22 mouse cellular contexts compared by ENCODE assay signal in genomic region chr3:11024422-11024821, GRCm38 (mm10).
DNase-seq lines count a peak whose midpoint lies in the region; ATAC-seq lines count a peak whose summit lies in the region.
"Had no signal": no experiment of that assay in that cellular context is flagged by ENCODE, and none has a peak within 500 bp of the region (broad histone marks: within the 10 kb centered on the region; RNA-seq: fewer than 3 reads in every experiment).

No protein-coding gene starts in this region.

- H3K9ac ChIP-seq in forebrain, embryonic 11.5 days (ENCODE audit: low read length) = no peak overlapping the region
- H3K9ac ChIP-seq: embryonic facial prominence, embryonic 12.5 days; heart, embryonic 13.5 days; hindbrain, embryonic 15.5 days; neural tube, embryonic 12.5 days had no signal

- H3K9me3 ChIP-seq in forebrain, embryonic 11.5 days (ENCODE audit: control insufficient read depth, low read length) = no peaks in the 10 kb centered on the region
- H3K9me3 ChIP-seq in forebrain, embryonic 10.5 days = no peaks in the 10 kb centered on the region
- H3K9me3 ChIP-seq: embryonic facial prominence, embryonic 12.5 days; G1E; heart, embryonic 13.5 days; hindbrain, embryonic 15.5 days; neural tube, embryonic 12.5 days had no signal

- no peak overlapping the region for H3K4me2 ChIP-seq in forebrain, embryonic 11.5 days (ENCODE audit: low read depth, low read length, severe bottlenecking)
- H3K4me2 ChIP-seq: embryonic facial prominence, embryonic 12.5 days; heart, embryonic 13.5 days; hindbrain, embryonic 15.5 days; neural tube, embryonic 12.5 days had no signal

- no peak overlapping the region for H3K27ac ChIP-seq in forebrain, embryonic 11.5 days (ENCODE audit: low read depth, low read length)
- no peak overlapping the region for H3K27ac ChIP-seq in forebrain, embryonic 10.5 days
- H3K27ac ChIP-seq: embryonic facial prominence, embryonic 12.5 days; heart, embryonic 13.5 days; hindbrain, embryonic 15.5 days; neural tube, embryonic 12.5 days; stomach, postnatal 0 days had no signal

- no peak for DNase-seq in forebrain, embryonic 11.5 days (ENCODE audit: low spot score)
- DNase-seq in forebrain, embryonic 10.5 days (ENCODE audit: extremely low spot score, low spot score) = no peak
- peak; percentile 22 to 31 for DNase-seq in left cerebral cortex, postnatal 14 days (ENCODE audit: low spot score in 2 of 2)
- no peak for DNase-seq in left cerebral cortex, adult 8-10 months (ENCODE audit: low spot score in 2 of 2)
- DNase-seq in right cerebral cortex, postnatal 14 days = peak; percentile 15
- DNase-seq in right cerebral cortex, adult 2 months (ENCODE audit: low spot score in 2 of 2) = no peak
- DNase-seq in layer of hippocampus, postnatal 14 days (ENCODE audit: low spot score in 2 of 2) = peak; percentile 8 to 27
- no peak for DNase-seq in T-cell, adult 2 months (ENCODE audit: low spot score)
- DNase-seq: adrenal gland, postnatal 25 days; cerebellum, adult 18-20 months; gastrocnemius, postnatal 14 days; heart, adult 18-20 months; lung, adult 18-20 months; lung, postnatal 14 days had no signal

- H3K4me1 ChIP-seq in forebrain, embryonic 11.5 days (replicated peaks; ENCODE audit: control insufficient read depth, insufficient read depth, low read length) = no peaks in the 10 kb centered on the region
- H3K4me1 ChIP-seq in forebrain, embryonic 10.5 days = no peaks in the 10 kb centered on the region
- H3K4me1 ChIP-seq: embryonic facial prominence, embryonic 12.5 days; heart, embryonic 13.5 days; neural tube, embryonic 12.5 days had no signal

- intact Hi-C loops in left cerebral cortex, postnatal 14 days (cut with DNase I) = no loop called here

- H3K4me3 ChIP-seq in forebrain, embryonic 11.5 days (ENCODE audit: low read depth, low read length) = no peak overlapping the region
- H3K4me3 ChIP-seq in forebrain, embryonic 10.5 days = no peak overlapping the region
- H3K4me3 ChIP-seq: embryonic facial prominence, embryonic 12.5 days; erythroblast, embryonic 14.5 days; heart, embryonic 13.5 days; hindbrain, embryonic 15.5 days; neural tube, embryonic 12.5 days had no signal

- ATAC-seq in forebrain, embryonic 11.5 days (replicated peaks; ENCODE audit: low FRiP score) = 0 out of 2 replicates have a peak, but pooled peaks have one; percentile 30
- ATAC-seq: intestine, postnatal 0 days had no signal

- no peaks in the 10 kb centered on the region for H3K27me3 ChIP-seq in forebrain, embryonic 11.5 days (ENCODE audit: control insufficient read depth, insufficient read depth, low read length)
- H3K27me3 ChIP-seq in forebrain, embryonic 10.5 days (ENCODE audit: poor library complexity, severe bottlenecking) = no peaks in the 10 kb centered on the region
- H3K27me3 ChIP-seq: embryonic facial prominence, embryonic 12.5 days; heart, embryonic 13.5 days; hindbrain, embryonic 15.5 days; neural tube, embryonic 12.5 days had no signal

- 52% methylated on average over 3 of the region's 3 CpGs for WGBS in forebrain, embryonic 11.5 days
- 84% methylated on average over 3 of the region's 3 CpGs for WGBS in forebrain, embryonic 10.5 days

- H3K36me3 ChIP-seq in forebrain, embryonic 11.5 days (ENCODE audit: control insufficient read depth, insufficient read depth, low read length) = no peaks in the 10 kb centered on the region
- no peaks in the 10 kb centered on the region for H3K36me3 ChIP-seq in forebrain, embryonic 10.5 days (replicated peaks)
- H3K36me3 ChIP-seq: embryonic facial prominence, embryonic 12.5 days; G1E; heart, embryonic 13.5 days; hindbrain, embryonic 15.5 days; neural tube, embryonic 12.5 days had no signal

Comparison
In these comparisons a context has a peak if more than half of its experiments do, and no peak if none do; other contexts are left out.
1. DNase-seq: peak in left cerebral cortex, postnatal 14 days (2 of 2), right cerebral cortex, postnatal 14 days (single experiment) and layer of hippocampus, postnatal 14 days (2 of 2); none in forebrain, embryonic 11.5 days (single experiment), forebrain, embryonic 10.5 days (single experiment), left cerebral cortex, adult 8-10 months (0 of 2), right cerebral cortex, adult 2 months (0 of 2) and T-cell, adult 2 months (single experiment).